Mouse (Mus musculus): ENCODE measurements around the gene Trim27. TPM values are rescaled to one million over a fixed set of nuclear protein-coding genes. Genes with fewer than 3 reads are reported as not detected.
A peak's percentile ranks its signal among the peaks of the same experiment; 100 is the strongest.

The Trim27 gene
- polyA plus RNA-seq, 1 experiment from 2014 or later: 173 TPM

DNA sequence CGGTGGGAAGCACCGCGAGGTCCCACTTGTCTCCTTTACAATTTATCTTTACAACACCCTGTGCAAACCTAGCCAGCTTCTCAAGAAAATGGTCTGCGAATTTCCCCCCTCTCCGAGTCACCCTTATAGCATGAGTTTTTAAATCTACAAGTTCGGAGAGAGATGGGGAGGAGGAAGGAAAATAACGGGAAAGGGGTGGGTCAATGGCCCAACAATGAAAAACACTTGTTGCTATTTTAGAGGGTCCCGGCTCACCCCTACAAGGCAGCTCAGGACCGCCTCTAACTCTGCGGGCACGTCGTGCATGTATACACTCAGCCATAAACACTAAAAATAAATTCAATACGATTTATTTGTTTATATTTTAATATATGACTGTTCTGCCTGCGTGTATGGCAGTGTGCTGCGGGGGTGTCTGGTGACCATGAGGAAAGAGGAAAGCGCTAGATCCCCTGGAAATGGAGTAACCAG is 19.2 kb upstream of the Trim27 start:
- Histone ChIP-seq H3K36me3 (ENCODE audit: insufficient read depth) (no peaks in the 10 kb centered on the region), H3K4me2 (peak overlapping the region; percentile 92), H3K9me3 (ENCODE audit: low read depth, low read length) (no peaks in the 10 kb centered on the region), H3K27ac (ENCODE audit: low read depth) (no peak overlapping the region), H3K4me1 (ENCODE audit: insufficient read depth) (no peaks in the 10 kb centered on the region), H3K27me3 (ENCODE audit: insufficient read depth, low read length) (no peaks in the 10 kb centered on the region), H3K9ac (peak overlapping the region; percentile 47), H3K4me3 (ENCODE audit: low read depth, low read length) (peak overlapping the region; percentile 65)
- WGBS: under 1% methylated on average over 16 of the region's 16 CpGs
- DNase-seq: no peak
- peak; percentile 32 for ATAC-seq (ENCODE audit: insufficient read depth)
- TF ChIP-seq CTCF (IDR thresholded peaks at IDR 0.05; ENCODE audit: low read depth): no peak

DNA sequence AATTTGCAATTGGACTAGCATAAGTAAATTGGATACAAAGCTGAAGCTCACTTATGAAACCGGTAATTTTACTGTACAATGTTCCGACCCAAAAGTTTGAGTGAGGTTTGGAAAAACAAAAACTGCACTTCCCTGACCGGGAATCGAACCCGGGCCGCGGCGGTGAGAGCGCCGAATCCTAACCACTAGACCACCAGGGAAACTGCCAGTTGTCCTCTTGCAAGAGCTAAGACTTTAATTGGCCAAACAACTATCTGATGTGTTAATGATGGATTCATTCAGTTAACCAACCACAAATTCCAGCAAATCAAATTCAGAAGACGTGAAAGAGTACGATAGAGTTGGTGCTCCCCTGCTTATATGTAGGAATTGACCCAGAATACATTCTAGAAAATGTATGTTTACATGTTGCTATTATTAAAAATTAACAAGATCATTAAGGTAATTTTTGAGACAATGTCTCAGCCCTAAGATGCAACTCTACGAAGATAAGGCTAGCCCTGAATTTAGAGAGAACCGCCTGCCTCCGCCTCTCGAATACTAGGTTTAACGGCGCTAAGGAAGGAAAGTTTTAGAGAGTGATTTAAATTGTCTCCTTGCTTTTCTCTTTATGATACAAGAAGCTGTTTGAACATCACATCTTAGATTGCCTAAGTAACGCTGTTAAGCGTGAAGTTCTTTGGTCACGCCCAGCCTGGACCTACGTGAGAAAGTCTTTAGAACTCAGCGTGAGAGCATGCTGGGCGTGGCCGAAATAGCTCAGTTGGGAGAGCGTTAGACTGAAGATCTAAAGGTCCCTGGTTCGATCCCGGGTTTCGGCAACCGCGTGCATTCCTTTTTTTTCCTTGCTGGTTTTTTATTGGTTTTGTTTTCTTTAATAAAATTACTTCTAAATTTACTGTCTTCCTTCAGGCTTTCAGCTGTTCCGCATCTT is 18.3 kb upstream of the Trim27 start:
- H3K4me2 ChIP-seq: peak overlapping the region; percentile 92
- peak overlapping the region; percentile 65 for H3K4me3 ChIP-seq (ENCODE audit: low read depth, low read length)
- H3K9ac ChIP-seq: peak overlapping the region; percentile 47; the same call in 1 of the 2 replicates
- peak; percentile 98 for DNase-seq
- H3K27me3 ChIP-seq (ENCODE audit: insufficient read depth, low read length): no peaks in the 10 kb centered on the region
- H3K36me3 ChIP-seq (ENCODE audit: insufficient read depth): no peaks in the 10 kb centered on the region
- no peak for TF ChIP-seq CTCF (IDR thresholded peaks at IDR 0.05; ENCODE audit: low read depth)
- no peak overlapping the region for H3K27ac ChIP-seq (ENCODE audit: low read depth)
- under 1% methylated on average over 32 of the region's 32 CpGs for WGBS
- ATAC-seq (ENCODE audit: insufficient read depth): peak; percentile 83
- no peaks in the 10 kb centered on the region for H3K4me1 ChIP-seq (ENCODE audit: insufficient read depth)
- H3K9me3 ChIP-seq (ENCODE audit: low read depth, low read length): no peaks in the 10 kb centered on the region

DNA sequence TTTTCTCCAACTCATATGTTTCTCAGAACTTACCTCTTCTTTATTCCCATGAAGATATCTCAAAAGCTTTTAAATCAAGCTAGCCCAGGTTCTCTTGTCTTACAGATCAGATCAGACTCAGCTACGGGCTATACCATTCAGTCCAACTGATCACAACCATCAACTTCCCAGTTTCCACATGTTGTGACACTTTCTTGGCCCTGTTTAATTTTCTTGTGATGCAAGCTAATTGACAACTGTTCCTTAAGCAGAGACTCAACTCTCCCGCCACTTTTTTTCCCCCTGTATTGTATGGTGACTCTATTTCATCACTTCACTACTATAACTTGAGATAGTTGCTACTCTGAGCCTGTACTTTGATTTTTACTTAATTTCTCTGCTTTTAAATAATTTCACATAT is 17.7 kb upstream of the Trim27 start:
- H3K4me2 ChIP-seq: peak overlapping the region; percentile 92
- no peak for TF ChIP-seq CTCF (IDR thresholded peaks at IDR 0.05; ENCODE audit: low read depth)
- 0 out of 2 replicates have a peak, but pooled peaks have one; percentile 13 for ATAC-seq (ENCODE audit: insufficient read depth)

DNA sequence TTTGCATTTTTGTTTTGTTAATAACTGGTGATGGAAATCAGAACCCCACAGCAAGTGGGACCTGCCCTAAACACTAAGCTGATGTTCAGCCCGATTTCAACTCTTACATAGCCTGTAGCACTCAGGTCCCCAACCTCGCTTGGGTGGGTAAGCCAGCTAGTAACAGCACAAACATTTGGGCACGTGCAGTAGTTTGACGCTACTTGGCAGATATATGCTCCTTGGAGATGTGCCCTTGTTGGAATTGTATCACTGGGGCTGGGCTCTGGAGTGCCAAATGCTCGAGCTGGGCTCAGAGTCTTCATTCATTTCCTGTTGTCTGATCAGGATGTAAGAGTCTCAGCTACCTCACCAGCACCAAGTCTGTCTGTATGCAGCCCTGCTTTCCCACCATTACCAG is 16.7 kb upstream of the Trim27 start:
- H3K36me3 ChIP-seq (ENCODE audit: insufficient read depth): no peaks in the 10 kb centered on the region
- no peak overlapping the region for H3K4me2 ChIP-seq
- H3K27ac ChIP-seq (ENCODE audit: low read depth): no peak overlapping the region
- no peaks in the 10 kb centered on the region for H3K9me3 ChIP-seq (ENCODE audit: low read depth, low read length)
- TF ChIP-seq CTCF (IDR thresholded peaks at IDR 0.05; ENCODE audit: low read depth): no peak
- H3K4me3 ChIP-seq (ENCODE audit: low read depth, low read length): no peak overlapping the region
- no peak for DNase-seq
- 0 out of 2 replicates have a peak, but pooled peaks cover 6% of the 10 kb centered on the region for H3K4me1 ChIP-seq (ENCODE audit: insufficient read depth)
- no peak overlapping the region for H3K9ac ChIP-seq
- WGBS: 54% methylated on average over 5 of the region's 5 CpGs
- ATAC-seq (ENCODE audit: insufficient read depth): no peak
- no peaks in the 10 kb centered on the region for H3K27me3 ChIP-seq (ENCODE audit: insufficient read depth, low read length)

More for the DNA sequence above, 17.7 kb upstream of the Trim27 start:
- no peaks in the 10 kb centered on the region for H3K36me3 ChIP-seq (ENCODE audit: insufficient read depth)
- H3K9ac ChIP-seq: peak overlapping the region; percentile 20; the same call in 1 of the 2 replicates
- no peaks in the 10 kb centered on the region for H3K9me3 ChIP-seq (ENCODE audit: low read depth, low read length)
- peak overlapping the region; percentile 65 for H3K4me3 ChIP-seq (ENCODE audit: low read depth, low read length)
- H3K27ac ChIP-seq (ENCODE audit: low read depth): no peak overlapping the region
- H3K4me1 ChIP-seq (ENCODE audit: insufficient read depth): 0 out of 2 replicates have a peak, but pooled peaks cover 5% of the 10 kb centered on the region
- no peak for DNase-seq
- 31% methylated on average over 2 of the region's 2 CpGs for WGBS
- no peaks in the 10 kb centered on the region for H3K27me3 ChIP-seq (ENCODE audit: insufficient read depth, low read length)

DNA sequence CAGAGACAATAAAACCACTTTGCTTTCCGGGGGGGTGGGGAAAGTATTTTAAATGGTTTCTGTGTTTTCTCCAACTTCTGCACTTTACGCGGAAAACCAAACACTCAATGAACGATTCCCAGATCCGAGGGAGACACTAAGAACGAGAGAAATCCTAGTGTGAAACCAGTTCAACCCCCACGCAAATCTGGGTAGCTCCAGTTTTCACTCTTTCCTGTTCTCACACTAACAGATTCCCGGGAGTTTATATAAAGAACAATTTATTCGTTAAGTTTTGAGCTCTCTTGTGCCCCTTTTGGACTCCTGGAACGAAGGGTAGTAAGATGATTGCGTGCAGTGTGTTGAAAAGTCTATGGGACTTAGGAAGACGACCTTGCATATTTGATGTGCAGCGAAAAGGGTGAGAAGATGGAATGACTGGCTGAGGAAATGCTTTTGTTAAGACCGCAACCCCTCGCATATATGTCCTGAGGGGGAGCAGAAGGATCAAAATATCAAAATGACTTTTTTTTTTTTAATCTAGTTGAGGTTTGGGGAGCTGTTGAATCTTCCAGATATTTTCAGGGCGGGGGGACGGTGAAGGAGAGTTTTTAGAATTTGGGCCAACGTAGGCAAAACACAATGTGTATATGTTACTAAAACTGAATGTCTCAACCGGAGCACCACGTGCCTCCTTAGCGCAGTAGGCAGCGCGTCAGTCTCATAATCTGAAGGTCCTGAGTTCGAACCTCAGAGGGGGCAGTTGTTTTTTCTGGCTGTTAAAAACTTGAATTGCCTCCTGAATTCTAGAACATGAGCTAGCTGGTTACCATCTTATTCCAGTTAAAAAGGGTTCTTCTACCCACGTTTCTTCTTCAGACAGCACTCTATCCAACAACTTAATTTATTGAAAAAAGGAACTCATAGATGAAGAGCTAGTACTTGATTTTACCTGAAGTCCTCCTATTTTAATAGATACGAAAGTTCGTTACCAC is 12.0 kb upstream of the Trim27 start:
- ATAC-seq (ENCODE audit: insufficient read depth): peak; percentile 45
- peak overlapping the region; percentile 60 for H3K27ac ChIP-seq (ENCODE audit: low read depth)
- TF ChIP-seq CTCF (IDR thresholded peaks at IDR 0.05; ENCODE audit: low read depth): no peak

DNA sequence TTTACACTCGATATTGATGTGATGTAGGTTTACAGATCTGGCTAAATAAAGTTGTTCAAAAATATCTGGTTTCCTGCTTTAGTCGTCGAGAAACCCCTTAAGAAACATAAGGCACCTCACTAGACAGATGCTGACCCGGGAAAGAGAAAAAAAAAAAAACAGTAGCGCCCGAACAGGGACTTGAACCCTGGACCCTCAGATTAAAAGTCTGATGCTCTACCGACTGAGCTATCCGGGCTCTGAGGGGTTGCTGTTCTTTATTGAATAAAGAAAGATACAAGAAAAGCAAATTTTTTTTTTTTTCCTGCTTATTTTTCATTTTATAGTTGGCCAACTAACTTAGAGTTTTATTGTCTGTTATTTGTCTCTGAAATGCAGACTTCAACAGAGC is 11.3 kb upstream of the Trim27 start:
- peak overlapping the region; percentile 55 for H3K9ac ChIP-seq
- WGBS: 0% methylated on average over 8 of the region's 8 CpGs
- H3K4me2 ChIP-seq: peak overlapping the region; percentile 99
- peak overlapping the region; percentile 57 for H3K4me3 ChIP-seq (ENCODE audit: low read depth, low read length)
- H3K27me3 ChIP-seq (ENCODE audit: insufficient read depth, low read length): no peaks in the 10 kb centered on the region
- H3K27ac ChIP-seq (ENCODE audit: low read depth): no peak overlapping the region
- ATAC-seq (ENCODE audit: insufficient read depth): peak; percentile 46; the same call in 1 of the 2 replicates
- peak; percentile 78 for DNase-seq
- H3K4me1 ChIP-seq (ENCODE audit: insufficient read depth): 0 out of 2 replicates have a peak, but pooled peaks cover 6% of the 10 kb centered on the region
- no peak for TF ChIP-seq CTCF (IDR thresholded peaks at IDR 0.05; ENCODE audit: low read depth)
- no peaks in the 10 kb centered on the region for H3K9me3 ChIP-seq (ENCODE audit: low read depth, low read length)
- no peaks in the 10 kb centered on the region for H3K36me3 ChIP-seq (ENCODE audit: insufficient read depth)

More for the DNA sequence above, 12.0 kb upstream of the Trim27 start:
- H3K9me3 ChIP-seq (ENCODE audit: low read depth, low read length): no peaks in the 10 kb centered on the region
- 0 out of 2 replicates have a peak, but pooled peaks cover 6% of the 10 kb centered on the region for H3K4me1 ChIP-seq (ENCODE audit: insufficient read depth)
- H3K36me3 ChIP-seq (ENCODE audit: insufficient read depth): no peaks in the 10 kb centered on the region
- H3K4me2 ChIP-seq: peak overlapping the region; percentile 99
- no peaks in the 10 kb centered on the region for H3K27me3 ChIP-seq (ENCODE audit: insufficient read depth, low read length)
- H3K4me3 ChIP-seq (ENCODE audit: low read depth, low read length): peak overlapping the region; percentile 57
- peak overlapping the region; percentile 55 for H3K9ac ChIP-seq
- under 1% methylated on average over 27 of the region's 27 CpGs for WGBS
- peak; percentile 97 for DNase-seq

Measured in lung, embryonic 14.5 days (tissue).